Mouse (Mus musculus) hindbrain, embryonic 15.5 days (tissue): ENCODE data around the gene Ets1. TPM values are rescaled to one million over a fixed set of nuclear protein-coding genes. Genes with fewer than 3 reads are reported as not detected.

ENCODE experiments used
- ATAC-seq: fragments of 200-750 bp; cut with Nextera tagmentation; 2 replicates; pipeline ENCODE4 v1.8.0; 2017; ENCODE audit warnings: low read depth, moderate number of reproducible peaks, moderate TSS enrichment; ENCODE audit not compliant: low FRiP score
- H3K27ac ChIP-seq: fragments of 300-500 bp; sonication (generic); replicated peaks from 2 replicates; pipeline ENCODE4 v1.5.1; 2015; ENCODE audit warnings: mild to moderate bottlenecking, inconsistent platforms
- H3K27me3 ChIP-seq: fragments of 300-500 bp; sonication (generic); 2 replicates; pipeline ENCODE4 v1.6.1; 2015; ENCODE audit warnings: control low read depth, inconsistent platforms
- H3K36me3 ChIP-seq: fragments of 300-500 bp; sonication (generic); 2 replicates; pipeline ENCODE4 v1.6.1; 2015; ENCODE audit warnings: control low read depth, inconsistent platforms
- H3K4me1 ChIP-seq: fragments of 300-500 bp; sonication (generic); replicated peaks from 2 replicates; pipeline ENCODE4 v1.6.1; 2015; ENCODE audit warnings: control low read depth, inconsistent platforms
- H3K4me2 ChIP-seq: fragments of 300-500 bp; sonication (generic); 2 replicates; pipeline ENCODE4 v1.6.1; 2015; ENCODE audit warnings: moderate library complexity, mild to moderate bottlenecking, inconsistent platforms
- H3K4me3 ChIP-seq: fragments of 300-500 bp; sonication (generic); 2 replicates; pipeline ENCODE4 v1.5.1; 2015; ENCODE audit warnings: mild to moderate bottlenecking, inconsistent platforms
- H3K9ac ChIP-seq: fragments of 300-500 bp; sonication (generic); 2 replicates; pipeline ENCODE4 v1.6.1; 2015; ENCODE audit warnings: inconsistent platforms
- H3K9me3 ChIP-seq: fragments of 300-500 bp; sonication (generic); 2 replicates; pipeline ENCODE4 v1.6.1; 2016; ENCODE audit warnings: control low read depth, inconsistent platforms
- WGBS: fragments of 180-500 bp; shearing (Covaris S2); methylation state at CpG from one replicate; pipeline ENCODE4 v1.1.7; 2015; 5-methylcytosine and 5-hydroxymethylcytosine counted together
- polyA plus RNA-seq: library from polyadenylated mRNA; unstranded; fragments of >200 nt; fragmentation: Nextera tagmentation; extraction: Ambion mirVana; gene quantifications from 2 replicates; pipeline ENCODE4 v1.2.1, GENCODE M21; 2015

Gene Ets1
- polyA plus RNA-seq, 1 experiment from 2014 or later, result 18.9 TPM

- Histone ChIP-seq H3K27ac (no peak overlapping the region), H3K27me3 (peaks cover 8% of the 10 kb centered on the region), H3K36me3 (no peaks in the 10 kb centered on the region), H3K9me3 (no peaks in the 10 kb centered on the region), H3K9ac (no peak overlapping the region), H3K4me2 (no peak overlapping the region), H3K4me3 (no peak overlapping the region), H3K4me1 (no peaks in the 10 kb centered on the region)
- no peak for ATAC-seq
- WGBS, result 89% methylated on average over 10 of the region's 10 CpGs
Observed at GRCm38 (mm10) chr9:32652112-32652511, 16.1 kb downstream of the Ets1 start.

- 76% methylated on average over 1 of the region's 1 CpGs for WGBS
- H3K9ac ChIP-seq, result no peak overlapping the region
- no peaks in the 10 kb centered on the region for H3K4me1 ChIP-seq
- no peak overlapping the region for H3K4me3 ChIP-seq
- 0 out of 2 replicates have a peak, but pooled peaks cover 4% of the 10 kb centered on the region for H3K27me3 ChIP-seq
- H3K9me3 ChIP-seq, result no peaks in the 10 kb centered on the region
- no peak for ATAC-seq
- no peaks in the 10 kb centered on the region for H3K36me3 ChIP-seq
- H3K27ac ChIP-seq, result no peak overlapping the region
- H3K4me2 ChIP-seq, result no peak overlapping the region
Observed at GRCm38 (mm10) chr9:32654305-32654704, 18.3 kb downstream of the Ets1 start.

- H3K4me2 ChIP-seq, result no peak overlapping the region
- H3K36me3 ChIP-seq, result no peaks in the 10 kb centered on the region
- H3K9me3 ChIP-seq, result no peaks in the 10 kb centered on the region
- 75% methylated on average over 5 of the region's 5 CpGs for WGBS
- H3K27ac ChIP-seq, result no peak overlapping the region
- 0 out of 2 replicates have a peak, but pooled peaks cover 4% of the 10 kb centered on the region for H3K27me3 ChIP-seq
- H3K9ac ChIP-seq, result no peak overlapping the region
- no peaks in the 10 kb centered on the region for H3K4me1 ChIP-seq
- no peak overlapping the region for H3K4me3 ChIP-seq
- ATAC-seq, result no peak
Observed at GRCm38 (mm10) chr9:32656351-32656844, 20.4 kb downstream of the Ets1 start.

- Histone ChIP-seq H3K9ac (no peak overlapping the region), H3K27me3 (0 out of 2 replicates have a peak, but pooled peaks cover 4% of the 10 kb centered on the region), H3K4me2 (no peak overlapping the region), H3K9me3 (no peaks in the 10 kb centered on the region), H3K4me1 (no peaks in the 10 kb centered on the region), H3K36me3 (no peaks in the 10 kb centered on the region), H3K27ac (no peak overlapping the region), H3K4me3 (no peak overlapping the region)
- ATAC-seq, result no peak
- WGBS, result 79% methylated on average over 2 of the region's 2 CpGs
Observed at GRCm38 (mm10) chr9:32657124-32657523, 21.1 kb downstream of the Ets1 start.

- Histone ChIP-seq H3K36me3 (no peaks in the 10 kb centered on the region), H3K4me1 (no peaks in the 10 kb centered on the region), H3K9me3 (no peaks in the 10 kb centered on the region), H3K4me3 (no peak overlapping the region), H3K27ac (no peak overlapping the region), H3K4me2 (no peak overlapping the region), H3K27me3 (peaks cover 14% of the 10 kb centered on the region; the same call in 1 of the 2 replicates), H3K9ac (no peak overlapping the region)
- WGBS, result 93% methylated on average over 2 of the region's 2 CpGs
- ATAC-seq, result no peak
Observed at GRCm38 (mm10) chr9:32660406-32660960, 24.5 kb downstream of the Ets1 start.

DNA sequence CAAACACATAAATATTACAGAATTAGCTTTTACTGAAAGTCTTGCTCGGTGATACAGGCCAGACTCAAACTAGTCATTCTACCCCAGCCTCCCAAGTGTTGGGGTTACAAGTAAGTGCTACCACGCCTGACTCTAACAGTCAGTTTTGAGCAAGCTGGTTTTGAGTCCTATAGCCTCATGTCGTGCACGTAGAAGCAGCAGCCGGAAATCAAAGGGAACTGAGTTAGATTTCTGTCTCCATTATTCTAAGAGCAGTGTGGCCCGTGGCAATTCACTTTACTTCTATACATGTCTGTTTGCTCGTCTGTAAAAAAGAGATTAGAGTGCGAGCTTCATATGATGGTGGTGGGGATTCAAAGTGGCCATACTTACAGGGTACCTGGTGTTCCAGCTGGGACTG, 25.1 kb downstream of the Ets1 start:
- no peak for ATAC-seq
- WGBS, result 87% methylated on average over 8 of the region's 8 CpGs

DNA sequence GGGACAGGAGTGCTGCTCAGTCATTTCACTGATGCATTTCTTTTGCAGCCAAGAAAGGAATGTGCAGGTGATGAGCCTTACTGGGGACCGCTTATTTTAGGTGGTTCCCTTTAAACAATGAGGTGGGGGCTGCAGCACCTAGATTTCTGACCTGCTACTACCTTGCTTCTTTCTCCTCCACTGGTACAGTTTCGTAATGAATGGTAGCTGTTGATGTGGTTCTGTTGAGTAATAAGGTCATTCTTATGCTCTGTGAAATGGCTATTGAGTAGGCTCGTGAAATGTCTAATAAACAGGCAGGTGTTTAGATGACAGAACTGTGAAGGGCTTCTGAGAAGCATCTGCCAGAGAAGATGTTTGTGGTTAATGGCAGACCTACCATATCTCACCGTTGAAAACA, 25.5 kb downstream of the Ets1 start:
- no peaks in the 10 kb centered on the region for H3K9me3 ChIP-seq

More for the DNA sequence above, 25.1 kb downstream of the Ets1 start:
- Histone ChIP-seq H3K36me3 (no peaks in the 10 kb centered on the region), H3K27ac (no peak overlapping the region), H3K9ac (no peak overlapping the region), H3K4me2 (no peak overlapping the region), H3K9me3 (no peaks in the 10 kb centered on the region), H3K4me1 (no peaks in the 10 kb centered on the region), H3K27me3 (peaks cover 18% of the 10 kb centered on the region; the same call in 1 of the 2 replicates), H3K4me3 (no peak overlapping the region)

GRCm38 (mm10) chr9:32666611-32667517, 30.8 kb downstream of the Ets1 start:
- H3K27me3 ChIP-seq, result peaks cover 39% of the 10 kb centered on the region
- peak; percentile 64; the same call in 1 of the 2 replicates for ATAC-seq

More for the DNA sequence above, 25.5 kb downstream of the Ets1 start:
- H3K9ac ChIP-seq, result no peak overlapping the region
- no peaks in the 10 kb centered on the region for H3K36me3 ChIP-seq
- H3K4me3 ChIP-seq, result no peak overlapping the region
- WGBS, result 86% methylated on average over 4 of the region's 4 CpGs
- H3K27me3 ChIP-seq, result peaks cover 18% of the 10 kb centered on the region; the same call in 1 of the 2 replicates
- no peaks in the 10 kb centered on the region for H3K4me1 ChIP-seq
- no peak overlapping the region for H3K27ac ChIP-seq
- no peak for ATAC-seq
- H3K4me2 ChIP-seq, result no peak overlapping the region

DNA sequence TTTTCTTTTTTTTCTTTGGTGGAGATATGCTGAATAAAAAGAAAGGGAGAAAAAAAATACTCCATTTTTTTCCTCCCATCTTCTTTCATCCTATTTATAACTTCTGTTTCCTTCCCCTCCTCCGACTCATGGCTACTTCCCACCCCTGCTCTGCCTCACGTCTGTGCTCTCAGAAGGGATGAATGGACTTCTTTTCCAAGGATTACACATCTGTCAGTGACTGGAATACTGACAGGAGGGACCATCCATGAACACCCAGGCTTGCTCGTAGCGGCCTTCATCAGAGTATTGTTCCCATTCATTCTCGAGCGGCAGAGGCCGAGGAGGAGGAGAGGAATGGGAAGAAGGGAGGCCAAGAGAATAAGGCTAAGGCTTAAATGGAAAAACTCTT, 31.5 kb downstream of the Ets1 start:
- H3K27ac ChIP-seq, result no peak overlapping the region; the same call in 1 of the 2 replicates
- H3K36me3 ChIP-seq, result no peaks in the 10 kb centered on the region
- H3K4me2 ChIP-seq, result 0 out of 2 replicates have a peak overlapping the region, but pooled peaks have one; percentile 4
- WGBS, result 27% methylated on average over 7 of the region's 7 CpGs
- ATAC-seq, result no peak
- peaks cover 19% of the 10 kb centered on the region for H3K4me1 ChIP-seq
- no peak overlapping the region for H3K4me3 ChIP-seq
- H3K9me3 ChIP-seq, result no peaks in the 10 kb centered on the region
- peaks cover 40% of the 10 kb centered on the region for H3K27me3 ChIP-seq
- no peak overlapping the region for H3K9ac ChIP-seq

More at GRCm38 (mm10) chr9:32666611-32667517, 30.8 kb downstream of the Ets1 start:
- H3K9me3 ChIP-seq, result no peaks in the 10 kb centered on the region
- no peak overlapping the region for H3K27ac ChIP-seq
- no peak overlapping the region for H3K9ac ChIP-seq
- peaks cover 13% of the 10 kb centered on the region for H3K4me1 ChIP-seq
- no peak overlapping the region for H3K4me2 ChIP-seq
- no peak overlapping the region for H3K4me3 ChIP-seq
- H3K36me3 ChIP-seq, result no peaks in the 10 kb centered on the region
- 66% methylated on average over 11 of the region's 11 CpGs for WGBS

GRCm38 (mm10) chr9:32668075-32668673, 32.2 kb downstream of the Ets1 start:
- 52% methylated on average over 9 of the region's 9 CpGs for WGBS
- ATAC-seq, result peak; percentile 43; the same call in 1 of the 2 replicates
- H3K27ac ChIP-seq, result no peak overlapping the region
- H3K9me3 ChIP-seq, result no peaks in the 10 kb centered on the region
- no peak overlapping the region for H3K4me3 ChIP-seq
- 0 out of 2 replicates have a peak overlapping the region, but pooled peaks have one; percentile 4 for H3K4me2 ChIP-seq
- no peak overlapping the region for H3K9ac ChIP-seq
- H3K36me3 ChIP-seq, result no peaks in the 10 kb centered on the region
- peaks cover 22% of the 10 kb centered on the region for H3K4me1 ChIP-seq
- peaks cover 45% of the 10 kb centered on the region for H3K27me3 ChIP-seq

- WGBS, result 88% methylated on average over 2 of the region's 2 CpGs
- no peak overlapping the region for H3K9ac ChIP-seq
- no peak overlapping the region for H3K4me3 ChIP-seq
- no peak overlapping the region for H3K27ac ChIP-seq
- ATAC-seq, result no peak
- H3K36me3 ChIP-seq, result no peaks in the 10 kb centered on the region
- no peak overlapping the region for H3K4me2 ChIP-seq
- peaks cover 22% of the 10 kb centered on the region for H3K4me1 ChIP-seq
- H3K9me3 ChIP-seq, result no peaks in the 10 kb centered on the region
- H3K27me3 ChIP-seq, result peaks cover 49% of the 10 kb centered on the region
Observed at GRCm38 (mm10) chr9:32669397-32669796, 33.4 kb downstream of the Ets1 start.
